Mouse (Mus musculus): ENCODE measurements around the gene Reps2. TPM values are rescaled to one million over a fixed set of nuclear protein-coding genes. Genes with fewer than 3 reads are reported as not detected.

The Reps2 gene
- polyA plus RNA-seq, 1 experiment: 4.0 TPM

DNA sequence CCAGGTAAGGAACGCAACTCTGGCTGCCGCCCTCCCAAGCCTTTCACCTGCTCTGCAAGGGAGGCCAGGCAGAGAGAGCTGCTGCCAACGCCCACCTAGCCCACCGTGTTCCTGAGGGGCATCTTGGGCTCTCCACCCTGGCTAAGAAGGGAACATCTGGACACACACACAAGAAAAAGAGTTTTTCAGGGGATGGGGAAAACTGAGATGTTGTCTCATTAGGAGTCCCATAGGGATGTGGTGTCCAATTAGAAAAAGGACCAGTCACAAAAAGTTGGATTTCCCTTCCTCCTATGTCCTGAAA lies 292 bp upstream of the Reps2 start:
- no peak for TF ChIP-seq CTCF (IDR thresholded peaks at IDR 0.05; ENCODE audit: borderline replicate concordance, insufficient read depth, low read length)
- TF ChIP-seq POLR2A (IDR thresholded peaks at IDR 0.05; ENCODE audit: low read depth, low read length): no peak
- H3K4me3 ChIP-seq (ENCODE audit: insufficient read depth, low read length): peak overlapping the region; percentile 19; the same call in 1 of the 2 replicates
- H3K4me1 ChIP-seq (ENCODE audit: control insufficient read depth, insufficient read depth, low read length): no peaks in the 10 kb centered on the region
- no peak overlapping the region for H3K27ac ChIP-seq (ENCODE audit: insufficient read depth, low read length)

DNA sequence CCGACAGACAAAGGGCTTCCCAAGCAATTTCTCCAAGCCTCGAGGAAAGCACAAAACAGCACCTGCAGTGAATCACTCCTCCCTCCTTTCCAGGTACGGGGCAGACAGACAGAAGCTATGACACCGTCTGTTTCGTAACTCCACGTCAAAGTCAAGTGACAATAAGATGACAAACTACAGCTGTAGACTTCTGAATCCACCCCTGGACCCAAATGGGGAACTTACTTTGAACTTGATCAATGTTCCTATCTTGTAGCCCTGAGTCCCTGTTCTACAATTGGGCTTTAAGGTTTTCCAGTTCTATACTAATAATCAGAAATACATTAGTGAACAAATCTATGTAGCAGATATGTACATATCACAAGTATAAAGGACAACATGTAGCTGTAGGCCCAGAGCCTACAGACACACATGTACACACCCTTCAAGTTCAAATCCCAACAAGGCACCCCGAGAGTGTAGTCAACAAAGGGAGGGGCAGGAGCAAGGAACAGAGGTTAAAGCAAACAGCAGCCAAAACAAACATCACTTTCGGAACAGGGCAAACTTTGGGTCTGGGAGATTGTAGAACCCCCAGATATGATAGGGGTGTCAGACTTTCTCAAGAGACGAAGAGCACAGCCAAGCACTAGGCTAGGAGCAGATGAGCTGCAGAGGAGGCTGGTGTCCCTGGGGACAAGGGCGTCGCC lies 903 bp downstream of the Reps2 start:
- H3K4me1 ChIP-seq (ENCODE audit: control insufficient read depth, insufficient read depth, low read length): no peaks in the 10 kb centered on the region
- H3K4me3 ChIP-seq (ENCODE audit: insufficient read depth, low read length): no peak overlapping the region
- no peak overlapping the region for H3K27ac ChIP-seq (ENCODE audit: insufficient read depth, low read length)
- no peak for TF ChIP-seq POLR2A (IDR thresholded peaks at IDR 0.05; ENCODE audit: low read depth, low read length)
- TF ChIP-seq CTCF (IDR thresholded peaks at IDR 0.05; ENCODE audit: borderline replicate concordance, insufficient read depth, low read length): no peak

DNA sequence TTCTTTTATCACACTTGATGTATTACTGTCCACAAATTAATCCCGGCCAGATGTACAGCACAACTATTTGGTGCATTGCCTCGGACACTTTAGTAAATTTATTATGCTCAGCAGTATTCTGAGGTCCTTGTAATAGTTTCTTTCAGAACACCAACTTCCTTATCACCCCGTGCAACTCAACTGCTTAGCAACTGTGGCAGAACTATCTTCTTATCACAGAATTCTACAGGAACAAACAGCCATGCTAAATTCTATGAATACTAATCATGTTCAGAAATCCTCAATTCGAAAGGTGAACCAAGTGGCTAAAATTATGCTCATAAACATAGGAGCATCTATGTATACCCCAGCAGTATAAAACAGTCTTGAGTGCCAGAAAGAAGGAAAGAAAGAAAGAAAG lies 1.7 kb downstream of the Reps2 start:
- TF ChIP-seq POLR2A (IDR thresholded peaks at IDR 0.05; ENCODE audit: low read depth, low read length) (no peak), CTCF (IDR thresholded peaks at IDR 0.05; ENCODE audit: borderline replicate concordance, insufficient read depth, low read length) (no peak)
- no peak overlapping the region for H3K4me3 ChIP-seq (ENCODE audit: insufficient read depth, low read length)
- H3K27ac ChIP-seq (ENCODE audit: insufficient read depth, low read length): no peak overlapping the region
- no peaks in the 10 kb centered on the region for H3K4me1 ChIP-seq (ENCODE audit: control insufficient read depth, insufficient read depth, low read length)

DNA sequence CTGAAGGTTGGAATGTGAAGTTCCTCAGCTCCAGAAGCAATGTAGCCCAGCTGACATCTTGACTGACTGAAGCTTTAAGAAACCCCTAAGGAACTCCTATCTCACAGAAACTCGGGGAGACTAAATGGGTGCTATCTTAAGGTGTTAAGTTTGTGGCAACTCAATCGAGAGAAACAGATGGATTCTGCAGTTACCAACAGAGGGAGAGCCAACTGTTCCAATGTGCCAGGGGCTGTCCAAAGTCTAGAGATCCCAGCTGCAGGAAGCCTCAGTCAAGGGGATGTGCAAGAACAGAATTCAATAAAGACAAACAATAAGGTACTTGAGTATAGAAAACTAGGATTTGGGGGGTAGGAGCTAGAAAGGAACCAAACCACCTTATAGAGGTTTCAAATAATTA lies 8.3 kb downstream of the Reps2 start:
- no peaks in the 10 kb centered on the region for H3K4me1 ChIP-seq (ENCODE audit: control insufficient read depth, insufficient read depth, low read length)
- no peak overlapping the region for H3K4me3 ChIP-seq (ENCODE audit: insufficient read depth, low read length)
- no peak overlapping the region for H3K27ac ChIP-seq (ENCODE audit: insufficient read depth, low read length)
- no peak for TF ChIP-seq POLR2A (IDR thresholded peaks at IDR 0.05; ENCODE audit: low read depth, low read length)
- TF ChIP-seq CTCF (IDR thresholded peaks at IDR 0.05; ENCODE audit: borderline replicate concordance, insufficient read depth, low read length): no peak

DNA sequence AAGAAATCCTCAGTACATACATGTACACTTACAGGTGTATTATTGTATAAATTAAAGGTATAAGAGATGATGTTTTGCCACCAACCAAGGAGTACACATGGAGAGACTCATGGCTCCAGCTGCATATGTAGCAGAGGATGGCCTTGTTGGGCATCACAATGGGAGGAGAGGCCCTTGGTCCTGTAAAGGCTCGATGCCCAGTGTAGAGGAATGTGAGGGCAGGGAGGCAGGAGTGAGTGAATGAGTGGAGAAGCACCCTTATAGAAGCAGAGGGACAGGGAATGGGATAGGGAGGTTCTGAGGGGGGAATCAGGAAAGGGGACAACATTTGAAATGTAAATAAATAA lies 21.4 kb downstream of the Reps2 start:
- Histone ChIP-seq H3K4me1 (ENCODE audit: control insufficient read depth, insufficient read depth, low read length) (no peaks in the 10 kb centered on the region), H3K4me3 (ENCODE audit: insufficient read depth, low read length) (no peak overlapping the region), H3K27ac (ENCODE audit: insufficient read depth, low read length) (no peak overlapping the region)
- TF ChIP-seq CTCF (IDR thresholded peaks at IDR 0.05; ENCODE audit: borderline replicate concordance, insufficient read depth, low read length): no peak
- TF ChIP-seq POLR2A (IDR thresholded peaks at IDR 0.05; ENCODE audit: low read depth, low read length): no peak

DNA sequence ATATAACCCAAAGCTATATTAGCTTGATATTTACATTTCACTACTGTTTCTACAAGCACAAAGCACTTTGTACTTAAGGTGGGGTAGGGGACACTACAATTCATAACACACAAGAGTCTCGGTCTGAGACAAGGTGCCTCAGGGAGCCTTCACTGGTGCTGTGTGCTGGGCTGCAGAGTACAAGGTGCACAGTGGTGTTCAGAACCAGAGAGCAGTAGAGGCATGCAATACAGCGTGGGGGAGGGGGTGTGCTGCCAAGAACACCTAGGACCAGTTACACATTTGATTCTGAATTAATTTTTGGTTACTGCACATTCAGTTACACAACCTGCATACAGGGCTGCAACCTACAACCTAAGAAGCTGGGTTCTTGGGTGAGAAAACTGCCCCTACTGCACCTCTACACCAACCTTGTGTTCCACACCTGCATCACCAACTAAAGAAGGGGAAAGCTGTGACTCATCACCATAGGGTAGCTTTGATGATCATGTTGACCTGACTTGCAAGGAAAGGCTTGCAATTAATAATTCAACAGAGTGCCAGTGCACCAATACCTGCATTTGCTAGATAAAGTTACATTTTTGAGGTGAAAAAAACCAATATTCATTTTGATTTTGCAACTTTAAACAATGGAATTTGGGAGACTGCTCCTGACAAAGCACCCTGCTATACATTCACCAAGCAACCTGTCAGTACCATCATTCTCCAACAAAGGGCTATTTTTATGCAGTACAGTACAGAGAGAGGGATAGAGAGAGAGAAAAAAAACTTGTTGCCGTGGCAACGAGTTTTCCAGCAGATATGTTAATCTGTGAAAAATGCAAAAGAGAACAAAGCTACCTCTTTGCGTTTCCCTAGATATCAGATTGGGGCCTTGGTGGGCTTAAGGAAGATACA lies 22.0 kb downstream of the Reps2 start:
- no peak overlapping the region for H3K4me3 ChIP-seq (ENCODE audit: insufficient read depth, low read length)
- H3K4me1 ChIP-seq (ENCODE audit: control insufficient read depth, insufficient read depth, low read length): no peaks in the 10 kb centered on the region
- TF ChIP-seq POLR2A (IDR thresholded peaks at IDR 0.05; ENCODE audit: low read depth, low read length) (no peak), CTCF (IDR thresholded peaks at IDR 0.05; ENCODE audit: borderline replicate concordance, insufficient read depth, low read length) (no peak)
- H3K27ac ChIP-seq (ENCODE audit: insufficient read depth, low read length): no peak overlapping the region

DNA sequence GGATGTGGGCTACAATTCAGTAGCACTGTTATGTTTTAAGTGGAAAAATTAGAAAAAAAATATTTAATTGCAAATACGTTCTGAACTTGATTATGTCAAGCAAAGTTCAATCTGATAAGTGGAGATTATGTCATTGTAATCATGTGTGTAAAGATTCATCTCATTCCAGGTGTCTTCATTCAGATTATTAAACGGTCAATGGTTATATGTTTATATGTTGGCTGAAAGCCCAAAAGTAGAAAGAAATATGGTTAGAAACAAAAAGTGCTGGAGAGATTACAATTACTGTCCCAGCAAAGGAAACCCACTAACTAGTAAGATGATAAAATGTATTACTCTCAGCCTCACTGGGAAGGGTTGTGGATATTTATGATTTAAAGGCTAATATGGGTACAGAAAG lies 23.7 kb downstream of the Reps2 start:
- TF ChIP-seq CTCF (IDR thresholded peaks at IDR 0.05; ENCODE audit: borderline replicate concordance, insufficient read depth, low read length): no peak
- no peak for TF ChIP-seq POLR2A (IDR thresholded peaks at IDR 0.05; ENCODE audit: low read depth, low read length)
- Histone ChIP-seq H3K4me3 (ENCODE audit: insufficient read depth, low read length) (no peak overlapping the region), H3K27ac (ENCODE audit: insufficient read depth, low read length) (no peak overlapping the region), H3K4me1 (ENCODE audit: control insufficient read depth, insufficient read depth, low read length) (no peaks in the 10 kb centered on the region)

DNA sequence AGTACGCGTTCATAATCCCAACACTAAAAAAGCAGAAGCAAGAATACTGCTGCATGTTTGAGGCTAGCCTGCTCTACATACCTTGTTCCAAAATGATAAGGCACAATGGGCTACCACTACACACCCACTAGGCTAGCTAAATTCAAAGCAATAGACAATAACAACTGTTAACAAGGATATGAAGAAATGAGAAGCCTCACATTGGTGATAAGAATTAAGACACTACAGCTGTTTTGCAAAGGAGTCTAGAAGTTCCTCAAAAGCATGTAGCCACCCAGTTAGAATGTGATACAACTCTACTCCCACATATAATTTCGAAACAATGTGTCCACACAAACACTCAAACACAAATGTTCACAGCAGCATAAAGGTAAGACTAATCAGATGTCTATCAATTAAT lies 24.9 kb downstream of the Reps2 start:
- Histone ChIP-seq H3K4me1 (ENCODE audit: control insufficient read depth, insufficient read depth, low read length) (no peaks in the 10 kb centered on the region), H3K4me3 (ENCODE audit: insufficient read depth, low read length) (no peak overlapping the region), H3K27ac (ENCODE audit: insufficient read depth, low read length) (no peak overlapping the region)
- TF ChIP-seq CTCF (IDR thresholded peaks at IDR 0.05; ENCODE audit: borderline replicate concordance, insufficient read depth, low read length) (no peak), POLR2A (IDR thresholded peaks at IDR 0.05; ENCODE audit: low read depth, low read length) (no peak)

DNA sequence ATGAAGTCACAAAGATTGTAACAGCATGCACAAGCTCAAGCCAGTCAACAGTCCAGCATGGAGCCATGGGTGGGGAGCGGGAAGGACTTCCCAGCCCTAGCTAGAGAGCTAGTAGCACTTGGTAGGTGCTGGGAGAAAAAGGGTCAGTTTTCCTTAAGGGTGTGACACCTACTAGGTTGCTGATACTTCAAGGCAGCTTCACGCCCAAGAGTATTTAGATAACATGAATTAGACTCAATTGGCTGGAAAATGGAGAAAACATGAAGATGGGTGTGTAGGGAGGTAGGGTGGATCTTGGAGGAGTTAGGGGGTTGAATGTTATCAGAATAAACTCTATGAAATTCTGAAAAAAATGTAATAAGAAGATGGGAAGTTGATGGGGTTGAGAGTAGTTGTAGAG lies 37.3 kb downstream of the Reps2 start:
- Histone ChIP-seq H3K4me1 (ENCODE audit: control insufficient read depth, insufficient read depth, low read length) (no peaks in the 10 kb centered on the region), H3K27ac (ENCODE audit: insufficient read depth, low read length) (no peak overlapping the region), H3K4me3 (ENCODE audit: insufficient read depth, low read length) (no peak overlapping the region)
- TF ChIP-seq CTCF (IDR thresholded peaks at IDR 0.05; ENCODE audit: borderline replicate concordance, insufficient read depth, low read length) (no peak), POLR2A (IDR thresholded peaks at IDR 0.05; ENCODE audit: low read depth, low read length) (no peak)

DNA sequence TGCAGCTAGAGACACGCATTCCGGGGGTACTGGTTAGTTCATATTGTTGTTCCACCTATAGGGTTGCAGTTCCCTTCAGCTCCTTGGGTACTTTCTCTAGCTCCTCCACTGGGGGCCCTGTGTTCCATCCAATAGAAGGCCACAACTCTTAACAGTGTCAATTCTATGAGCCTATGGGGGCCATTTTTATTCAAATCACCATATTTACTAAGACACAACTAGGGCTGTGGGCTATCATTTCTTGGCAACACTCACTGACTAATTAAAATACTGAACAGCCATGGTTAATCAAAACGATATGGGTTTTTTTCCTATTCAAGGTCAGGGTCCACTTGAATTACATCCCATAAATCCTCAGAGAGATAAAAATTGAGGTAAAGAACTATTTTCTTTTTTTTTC lies 43.8 kb downstream of the Reps2 start:
- Histone ChIP-seq H3K4me1 (ENCODE audit: control insufficient read depth, insufficient read depth, low read length) (no peaks in the 10 kb centered on the region), H3K4me3 (ENCODE audit: insufficient read depth, low read length) (no peak overlapping the region), H3K27ac (ENCODE audit: insufficient read depth, low read length) (no peak overlapping the region)
- TF ChIP-seq POLR2A (IDR thresholded peaks at IDR 0.05; ENCODE audit: low read depth, low read length) (no peak), CTCF (IDR thresholded peaks at IDR 0.05; ENCODE audit: borderline replicate concordance, insufficient read depth, low read length) (no peak)

Measured in embryonic fibroblast, embryonic 13.5 days (primary cell).